Mouse (Mus musculus): ENCODE results near the gene Zcwpw1. TPM values are rescaled to one million over a fixed set of nuclear protein-coding genes. Genes with fewer than 3 reads are reported as not detected.
A peak's percentile ranks its signal among the peaks of the same experiment; 100 is the strongest.

The Zcwpw1 gene
- polyA plus RNA-seq, 1 experiment from 2014 or later, result 11.8 TPM

DNA sequence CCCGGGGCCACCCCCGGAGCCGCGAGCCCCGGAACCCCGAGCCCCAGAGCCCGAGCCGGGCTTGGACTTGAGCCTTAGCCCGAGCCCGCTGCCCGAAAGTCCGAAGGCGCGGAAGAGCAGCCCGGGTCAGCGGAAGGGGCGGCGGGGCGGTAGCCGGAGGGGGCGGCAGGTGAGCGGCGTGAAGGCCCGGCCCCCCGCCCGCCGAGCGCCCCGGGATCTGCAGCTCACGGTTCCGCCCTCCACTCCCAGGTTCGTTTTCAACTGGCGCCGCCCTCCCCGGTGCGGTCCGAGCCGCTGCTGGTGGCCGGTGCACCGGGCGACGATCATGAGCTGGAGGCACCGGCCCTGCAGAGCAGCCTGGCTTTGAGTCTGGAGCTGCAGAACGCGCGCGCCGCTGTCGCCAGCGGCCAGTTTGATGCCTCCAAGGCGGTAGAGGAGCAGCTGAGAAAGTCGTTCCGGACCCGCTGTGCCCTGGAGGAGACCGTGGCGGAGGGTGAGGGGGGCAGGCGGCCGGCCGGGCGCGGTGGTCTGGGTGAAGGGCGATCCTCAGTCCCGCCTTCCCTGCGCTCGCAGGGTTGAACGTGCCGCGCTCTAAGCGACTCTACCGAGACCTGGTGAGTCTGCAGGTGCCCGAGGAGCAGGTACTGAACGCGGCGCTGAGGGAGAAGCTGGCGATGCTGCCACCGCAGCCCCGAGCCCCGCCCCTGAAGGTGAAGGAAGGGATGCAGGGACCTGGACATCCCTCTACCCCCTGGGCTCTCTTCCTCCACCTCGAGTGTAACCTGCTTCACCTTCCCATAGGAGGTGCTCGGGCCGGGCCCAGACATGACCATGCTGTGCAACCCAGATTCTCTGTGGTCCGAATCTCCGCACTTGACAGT is 8.3 kb upstream of the Zcwpw1 start:
- Histone ChIP-seq H3K9me3 (ENCODE audit: control insufficient read depth, low read length) (no peaks in the 10 kb centered on the region), H3K4me2 (ENCODE audit: low read depth, low read length) (peak overlapping the region; percentile 93), H3K9ac (ENCODE audit: low read depth, low read length) (peak overlapping the region; percentile 84), H3K4me1 (ENCODE audit: control insufficient read depth, insufficient read depth, low read length) (peaks cover 45% of the 10 kb centered on the region), H3K4me3 (ENCODE audit: low read length) (peak overlapping the region; percentile 79), H3K36me3 (ENCODE audit: control insufficient read depth, insufficient read depth, low read length) (peaks cover 20% of the 10 kb centered on the region), H3K27me3 (replicated peaks; ENCODE audit: control insufficient read depth, insufficient read depth, low read length) (no peaks in the 10 kb centered on the region), H3K27ac (ENCODE audit: low read length) (peak overlapping the region; percentile 86)
- peak; percentile 52 for ATAC-seq
- under 1% methylated on average over 82 of the region's 83 CpGs for WGBS

DNA sequence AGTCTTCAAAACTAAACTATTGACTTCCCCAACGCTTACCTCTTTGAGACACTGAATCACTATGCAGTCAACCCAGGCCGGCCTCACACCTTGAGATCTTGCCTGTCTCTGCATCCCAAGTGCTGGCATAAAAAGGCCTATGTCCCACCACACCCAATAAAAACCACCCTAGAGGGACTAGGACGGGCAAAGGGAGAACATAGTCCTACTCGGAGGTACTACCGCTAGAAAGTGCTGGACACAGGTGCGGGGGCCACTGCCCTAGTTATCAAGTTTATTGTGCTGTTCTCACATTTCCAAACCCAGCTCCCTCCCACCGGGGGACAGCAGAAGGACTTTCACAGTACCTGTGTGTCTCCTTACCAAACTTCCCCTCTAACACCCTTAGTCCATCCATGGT is 5.9 kb upstream of the Zcwpw1 start:
- WGBS, result 86% methylated on average over 7 of the region's 7 CpGs
- Histone ChIP-seq H3K4me2 (ENCODE audit: low read depth, low read length) (no peak overlapping the region), H3K27me3 (replicated peaks; ENCODE audit: control insufficient read depth, insufficient read depth, low read length) (no peaks in the 10 kb centered on the region), H3K4me3 (ENCODE audit: low read length) (no peak overlapping the region), H3K36me3 (ENCODE audit: control insufficient read depth, insufficient read depth, low read length) (peaks cover 22% of the 10 kb centered on the region), H3K27ac (ENCODE audit: low read length) (no peak overlapping the region), H3K9me3 (ENCODE audit: control insufficient read depth, low read length) (no peaks in the 10 kb centered on the region), H3K9ac (ENCODE audit: low read depth, low read length) (no peak overlapping the region), H3K4me1 (ENCODE audit: control insufficient read depth, insufficient read depth, low read length) (peaks cover 48% of the 10 kb centered on the region)
- ATAC-seq, result no peak

DNA sequence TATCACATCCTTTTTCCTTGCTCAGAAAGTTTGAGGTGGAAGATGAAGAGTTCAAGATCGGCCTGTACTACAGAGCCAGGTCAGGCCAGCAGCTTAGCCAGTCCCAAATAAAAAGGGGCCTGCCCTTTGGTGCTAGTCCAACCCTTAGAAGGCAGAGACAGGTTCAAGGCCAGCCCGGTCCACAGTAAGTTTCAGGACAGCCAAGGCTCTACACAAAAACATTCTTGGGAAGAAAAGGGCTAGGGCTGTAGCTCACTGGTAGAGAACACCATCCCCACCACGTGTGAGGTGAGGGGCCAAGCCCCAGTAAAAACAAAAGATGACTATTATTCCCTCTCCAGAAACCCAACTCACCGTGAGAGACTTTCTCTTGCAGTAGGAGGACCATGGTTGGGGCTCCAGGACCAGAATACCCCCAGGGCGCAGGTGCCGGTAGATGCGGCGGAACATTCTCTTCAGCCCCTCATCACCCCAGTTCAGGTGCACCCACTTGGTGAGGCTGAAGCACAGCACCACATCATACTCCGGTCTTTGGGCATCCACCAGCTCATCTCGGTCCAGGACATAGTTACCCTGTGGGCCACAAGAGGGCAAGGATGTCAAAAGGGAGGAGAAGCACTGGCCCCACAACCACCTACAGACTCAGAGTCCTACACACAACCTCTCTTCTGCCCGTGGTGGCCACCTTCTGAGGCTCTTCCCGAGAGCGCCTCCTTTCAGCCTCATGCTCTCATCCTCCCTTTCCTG is 4.6 kb upstream of the Zcwpw1 start:
- Histone ChIP-seq H3K4me2 (ENCODE audit: low read depth, low read length) (peak overlapping the region; percentile 94), H3K9me3 (ENCODE audit: control insufficient read depth, low read length) (peaks cover under 1% of the 10 kb centered on the region; the same call in 1 of the 2 replicates), H3K36me3 (ENCODE audit: control insufficient read depth, insufficient read depth, low read length) (peaks cover 22% of the 10 kb centered on the region), H3K4me1 (ENCODE audit: control insufficient read depth, insufficient read depth, low read length) (peaks cover 43% of the 10 kb centered on the region), H3K9ac (ENCODE audit: low read depth, low read length) (peak overlapping the region; percentile 96; the same call in 1 of the 2 replicates), H3K4me3 (ENCODE audit: low read length) (peak overlapping the region; percentile 89), H3K27me3 (replicated peaks; ENCODE audit: control insufficient read depth, insufficient read depth, low read length) (no peaks in the 10 kb centered on the region), H3K27ac (ENCODE audit: low read length) (no peak overlapping the region)
- WGBS, result 81% methylated on average over 13 of the region's 13 CpGs
- ATAC-seq, result no peak

DNA sequence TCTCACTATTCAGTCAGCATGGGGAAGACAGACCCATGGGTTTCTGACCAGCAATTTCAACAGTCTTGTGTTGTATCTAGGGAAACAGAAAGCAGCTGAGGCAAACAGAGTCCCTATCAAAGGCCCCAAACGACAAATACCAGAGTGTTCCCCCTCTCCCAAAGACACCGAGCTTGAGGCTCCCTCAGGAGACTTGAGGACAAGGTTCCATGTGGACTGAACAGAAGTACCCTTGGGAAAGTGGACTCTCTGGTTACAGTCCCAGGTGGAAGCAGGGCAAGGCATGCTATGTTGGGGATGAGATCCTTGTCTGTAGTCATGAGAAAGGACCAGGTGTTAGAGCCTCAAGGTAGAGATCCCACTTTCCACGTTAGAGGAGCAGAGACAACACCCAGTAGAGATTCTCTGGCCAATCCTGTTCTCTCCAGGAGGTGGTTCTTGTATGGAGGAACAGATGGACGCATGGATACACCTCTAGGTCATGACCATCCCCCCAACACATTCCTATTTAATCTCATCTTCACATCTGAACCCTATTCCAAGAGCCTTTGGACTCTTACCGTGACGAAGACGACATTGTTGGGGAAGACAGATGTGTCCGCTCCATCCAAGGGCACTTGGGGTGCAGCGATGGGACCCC is 3.6 kb upstream of the Zcwpw1 start:
- peak overlapping the region; percentile 94 for H3K4me2 ChIP-seq (ENCODE audit: low read depth, low read length)
- H3K4me3 ChIP-seq (ENCODE audit: low read length), result peak overlapping the region; percentile 89
- peaks cover 40% of the 10 kb centered on the region for H3K4me1 ChIP-seq (ENCODE audit: control insufficient read depth, insufficient read depth, low read length)
- ATAC-seq, result no peak
- H3K36me3 ChIP-seq (ENCODE audit: control insufficient read depth, insufficient read depth, low read length), result peaks cover 22% of the 10 kb centered on the region
- peaks cover 4% of the 10 kb centered on the region; the same call in 1 of the 2 replicates for H3K9me3 ChIP-seq (ENCODE audit: control insufficient read depth, low read length)
- 54% methylated on average over 9 of the region's 9 CpGs for WGBS
- H3K9ac ChIP-seq (ENCODE audit: low read depth, low read length), result peak overlapping the region; percentile 96
- H3K27me3 ChIP-seq (replicated peaks; ENCODE audit: control insufficient read depth, insufficient read depth, low read length), result no peaks in the 10 kb centered on the region
- no peak overlapping the region for H3K27ac ChIP-seq (ENCODE audit: low read length)

DNA sequence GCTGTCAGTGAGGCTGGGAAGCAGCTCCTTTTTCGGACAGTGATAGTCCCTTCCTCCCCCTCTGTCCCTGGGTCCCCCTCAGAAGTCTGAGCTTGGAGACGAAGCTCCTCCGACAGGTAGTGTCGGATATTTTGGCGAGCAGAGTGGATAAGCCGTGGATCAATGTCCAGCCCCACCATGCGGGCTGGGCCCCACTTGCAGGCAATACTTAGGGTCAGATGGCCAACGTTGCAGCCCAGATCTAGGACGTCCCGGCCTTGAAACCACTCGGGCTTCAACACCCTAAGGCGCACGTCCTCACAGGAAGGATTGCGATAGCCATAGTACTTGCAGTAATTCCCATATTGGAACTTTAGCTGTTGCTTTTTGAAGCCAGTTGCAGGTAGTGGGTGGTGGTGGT is 3.1 kb upstream of the Zcwpw1 start:
- H3K4me3 ChIP-seq (ENCODE audit: low read length), result peak overlapping the region; percentile 89
- H3K27me3 ChIP-seq (replicated peaks; ENCODE audit: control insufficient read depth, insufficient read depth, low read length), result no peaks in the 10 kb centered on the region
- WGBS, result 70% methylated on average over 14 of the region's 14 CpGs
- H3K9ac ChIP-seq (ENCODE audit: low read depth, low read length), result peak overlapping the region; percentile 96
- peak overlapping the region; percentile 94 for H3K4me2 ChIP-seq (ENCODE audit: low read depth, low read length)
- peaks cover 39% of the 10 kb centered on the region for H3K4me1 ChIP-seq (ENCODE audit: control insufficient read depth, insufficient read depth, low read length)
- H3K36me3 ChIP-seq (ENCODE audit: control insufficient read depth, insufficient read depth, low read length), result peaks cover 22% of the 10 kb centered on the region
- no peak for ATAC-seq
- no peak overlapping the region; the same call in 1 of the 2 replicates for H3K27ac ChIP-seq (ENCODE audit: low read length)
- peaks cover 4% of the 10 kb centered on the region; the same call in 1 of the 2 replicates for H3K9me3 ChIP-seq (ENCODE audit: control insufficient read depth, low read length)

DNA sequence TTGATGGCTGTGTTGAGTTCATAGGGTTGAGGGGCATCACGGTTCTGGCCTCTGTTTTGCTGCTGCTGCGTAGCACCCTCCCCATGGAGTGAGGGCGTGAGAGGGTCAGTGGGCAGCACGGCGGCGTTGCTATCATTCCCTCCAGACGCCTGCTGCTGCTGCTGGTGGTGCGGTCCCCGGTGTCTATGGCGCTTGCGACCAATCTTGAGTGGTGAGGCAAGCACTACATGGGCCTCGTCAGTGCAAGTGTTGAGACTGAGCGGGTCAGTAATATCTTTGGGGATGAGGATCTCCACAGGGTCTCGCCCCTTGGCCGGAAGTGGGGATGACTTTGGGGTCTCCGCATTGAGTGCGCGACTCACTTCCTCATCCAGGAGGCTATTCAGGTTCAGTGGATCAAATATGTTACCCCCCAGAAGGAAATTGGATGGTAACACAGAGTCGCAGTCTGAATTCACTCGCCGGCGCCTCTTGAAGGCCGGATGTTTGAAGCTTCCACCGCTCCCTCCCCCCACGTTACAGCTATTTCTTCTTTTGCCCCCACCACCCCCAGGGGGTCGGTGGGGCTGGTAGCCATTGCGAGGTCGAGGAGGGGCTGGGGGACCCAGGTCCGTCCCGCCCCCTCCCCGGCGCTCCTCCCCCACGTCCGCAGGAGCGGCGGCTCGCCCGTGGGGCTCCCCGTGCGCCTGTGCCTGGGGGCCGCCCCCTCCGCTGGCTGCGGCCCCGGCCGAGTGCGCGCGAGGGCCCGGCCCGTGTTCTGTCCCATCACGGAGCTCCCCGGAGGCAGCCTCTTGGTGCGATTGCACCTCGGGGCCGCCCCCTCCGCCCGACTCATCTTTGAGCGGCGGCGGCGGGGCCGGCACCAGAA is 2.2 kb upstream of the Zcwpw1 start:
- peak; percentile 8 for ATAC-seq
- Histone ChIP-seq H3K4me3 (ENCODE audit: low read length) (peak overlapping the region; percentile 89), H3K4me2 (ENCODE audit: low read depth, low read length) (peak overlapping the region; percentile 94), H3K27me3 (replicated peaks; ENCODE audit: control insufficient read depth, insufficient read depth, low read length) (no peaks in the 10 kb centered on the region), H3K36me3 (ENCODE audit: control insufficient read depth, insufficient read depth, low read length) (peaks cover 22% of the 10 kb centered on the region), H3K4me1 (ENCODE audit: control insufficient read depth, insufficient read depth, low read length) (peaks cover 31% of the 10 kb centered on the region), H3K27ac (ENCODE audit: low read length) (peak overlapping the region; percentile 99), H3K9me3 (ENCODE audit: control insufficient read depth, low read length) (peaks cover 4% of the 10 kb centered on the region; the same call in 1 of the 2 replicates), H3K9ac (ENCODE audit: low read depth, low read length) (peak overlapping the region; percentile 96)
- WGBS, result 2% methylated on average over 61 of the region's 62 CpGs

DNA sequence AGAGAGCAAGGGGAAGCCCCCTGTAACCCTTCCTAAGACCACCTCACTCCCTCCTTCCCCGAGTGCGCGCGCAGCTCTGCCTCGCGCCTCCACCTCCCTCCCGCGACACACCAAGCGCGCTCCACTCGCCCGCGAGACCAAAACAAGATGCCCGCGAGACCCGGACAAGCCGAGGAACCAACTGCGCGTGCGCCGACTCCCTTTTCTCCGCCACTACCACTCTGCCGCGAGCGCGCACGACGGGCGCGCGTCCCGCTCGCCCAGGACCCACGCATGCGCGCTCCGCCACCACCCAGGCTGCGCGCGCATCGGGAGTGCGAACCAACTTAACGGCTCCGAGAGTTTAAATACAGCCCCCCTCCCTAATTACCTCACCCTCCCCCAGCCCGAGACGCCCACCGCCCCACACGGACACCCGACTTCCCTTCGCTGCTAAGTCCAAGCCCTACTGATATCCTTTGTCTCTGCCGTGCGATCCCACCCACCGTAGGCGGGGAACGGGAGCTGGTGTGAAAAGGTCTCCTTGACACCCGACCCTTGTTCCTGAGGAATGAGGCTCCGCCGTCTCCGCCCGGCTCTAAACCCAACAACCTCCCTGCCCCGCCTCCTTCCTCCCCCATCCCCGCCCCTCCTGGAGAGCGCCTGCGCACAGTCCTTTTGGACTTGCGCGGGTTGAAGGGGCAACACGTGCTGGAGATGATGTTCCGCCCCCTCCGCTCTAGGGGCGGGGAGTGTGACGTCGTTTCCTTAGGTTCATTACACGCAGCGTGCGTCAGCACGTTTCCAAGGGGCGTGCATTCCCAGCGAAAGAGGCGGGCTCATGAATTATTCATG is 1.3 kb upstream of the Zcwpw1 start:
- no peaks in the 10 kb centered on the region for H3K27me3 ChIP-seq (replicated peaks; ENCODE audit: control insufficient read depth, insufficient read depth, low read length)
- peak overlapping the region; percentile 96 for H3K9ac ChIP-seq (ENCODE audit: low read depth, low read length)
- under 1% methylated on average over 79 of the region's 79 CpGs for WGBS
- peaks cover 18% of the 10 kb centered on the region for H3K36me3 ChIP-seq (ENCODE audit: control insufficient read depth, insufficient read depth, low read length)
- ATAC-seq, result peak; percentile 89
- H3K4me3 ChIP-seq (ENCODE audit: low read length), result peak overlapping the region; percentile 89
- H3K4me2 ChIP-seq (ENCODE audit: low read depth, low read length), result peak overlapping the region; percentile 94
- H3K4me1 ChIP-seq (ENCODE audit: control insufficient read depth, insufficient read depth, low read length), result peaks cover 27% of the 10 kb centered on the region
- peak overlapping the region; percentile 99 for H3K27ac ChIP-seq (ENCODE audit: low read length)
- H3K9me3 ChIP-seq (ENCODE audit: control insufficient read depth, low read length), result peaks cover 4% of the 10 kb centered on the region; the same call in 1 of the 2 replicates

DNA sequence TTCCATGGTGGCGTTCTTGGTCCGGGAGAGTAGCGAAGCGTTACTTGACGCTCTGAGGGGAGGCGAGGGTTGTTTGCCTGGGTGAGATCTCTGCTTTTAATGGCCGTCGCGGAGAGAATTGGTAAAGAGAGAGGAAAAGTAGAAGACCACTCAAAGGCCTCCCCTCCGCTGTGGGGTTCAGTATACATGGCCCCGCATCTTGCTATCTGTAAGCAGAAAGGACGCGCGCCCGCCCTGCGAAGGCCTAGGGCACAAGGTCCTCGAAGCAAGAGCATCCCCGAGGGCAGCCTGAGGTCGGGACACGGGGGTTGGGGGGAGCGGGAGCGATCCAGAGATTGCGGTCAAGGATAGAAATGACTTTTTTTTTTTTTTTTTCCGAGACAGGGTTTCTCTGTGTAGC is 573 bp downstream of the Zcwpw1 start:
- Histone ChIP-seq H3K4me1 (ENCODE audit: control insufficient read depth, insufficient read depth, low read length) (peaks cover 22% of the 10 kb centered on the region), H3K9ac (ENCODE audit: low read depth, low read length) (peak overlapping the region; percentile 31), H3K4me3 (ENCODE audit: low read length) (peak overlapping the region; percentile 89), H3K36me3 (ENCODE audit: control insufficient read depth, insufficient read depth, low read length) (peaks cover 3% of the 10 kb centered on the region; the same call in 1 of the 2 replicates), H3K9me3 (ENCODE audit: control insufficient read depth, low read length) (peaks cover 4% of the 10 kb centered on the region; the same call in 1 of the 2 replicates), H3K4me2 (ENCODE audit: low read depth, low read length) (peak overlapping the region; percentile 94), H3K27ac (ENCODE audit: low read length) (no peak overlapping the region), H3K27me3 (replicated peaks; ENCODE audit: control insufficient read depth, insufficient read depth, low read length) (no peaks in the 10 kb centered on the region)
- no peak for ATAC-seq
- WGBS, result 72% methylated on average over 24 of the region's 24 CpGs

Data from intestine, embryonic 16.5 days (tissue).